Mouse (Mus musculus) midbrain, embryonic 12.5 days (tissue): ENCODE data around the gene Slc8a2. TPM values are rescaled to one million over a fixed set of nuclear protein-coding genes. Genes with fewer than 3 reads are reported as not detected.

ENCODE experiments used
- ATAC-seq: fragments of 200-750 bp; cut with Nextera tagmentation; 2 replicates; pipeline ENCODE4 v1.8.0; 2017; ENCODE audit warnings: low read depth, moderate TSS enrichment, moderate library complexity; ENCODE audit not compliant: low FRiP score
- H3K27ac ChIP-seq: fragments of 300-500 bp; sonication (generic); replicated peaks from 2 replicates; pipeline ENCODE4 v1.5.1; 2016; ENCODE audit warnings: mild to moderate bottlenecking
- H3K27me3 ChIP-seq: fragments of 300-500 bp; sonication (generic); 2 replicates; pipeline ENCODE4 v1.6.1; 2016; ENCODE audit warnings: mild to moderate bottlenecking
- H3K36me3 ChIP-seq: fragments of 300-500 bp; sonication (generic); 2 replicates; pipeline ENCODE4 v1.6.1; 2016
- H3K4me1 ChIP-seq: fragments of 300-500 bp; sonication (generic); 2 replicates; pipeline ENCODE4 v1.6.1; 2016
- H3K4me2 ChIP-seq: fragments of 300-500 bp; sonication (generic); replicated peaks from 2 replicates; pipeline ENCODE4 v1.6.1; 2016; ENCODE audit warnings: mild to moderate bottlenecking, moderate library complexity
- H3K4me3 ChIP-seq: fragments of 300-500 bp; sonication (generic); 2 replicates; pipeline ENCODE4 v1.5.1; 2016; ENCODE audit warnings: mild to moderate bottlenecking
- H3K9ac ChIP-seq: fragments of 300-500 bp; sonication (generic); replicated peaks from 2 replicates; pipeline ENCODE4 v1.6.1; 2016; ENCODE audit warnings: mild to moderate bottlenecking, moderate library complexity
- H3K9me3 ChIP-seq: fragments of 300-500 bp; sonication (generic); 2 replicates; pipeline ENCODE4 v1.6.1; 2016; ENCODE audit warnings: mild to moderate bottlenecking
- whole genome bisulfite sequencing: fragments of 180-500 bp; shearing (Covaris S2); methylation state at CpG from one replicate; pipeline ENCODE4 v1.1.7; 2016; 5-methylcytosine and 5-hydroxymethylcytosine counted together
- polyA plus RNA-seq: library from polyadenylated mRNA; unstranded; fragments of >200 nt; fragmentation: Nextera tagmentation; extraction: Ambion mirVana; gene quantifications from 2 replicates; pipeline ENCODE4 v1.2.1, GENCODE M21; 2016

Gene Slc8a2
- polyA plus RNA-seq, 1 experiment from 2014 or later: 0.55 TPM

GRCm38 (mm10) chr7:16128899-16129298, 727 bp upstream of the Slc8a2 start:
- Histone ChIP-seq H3K9ac (no peak overlapping the region), H3K27ac (peak overlapping the region; percentile 83; the same call in 1 of the 2 replicates), H3K4me1 (peaks cover 45% of the 10 kb centered on the region), H3K4me3 (0 out of 2 replicates have a peak overlapping the region, but pooled peaks have one; percentile 63), H3K27me3 (no peaks in the 10 kb centered on the region), H3K36me3 (0 out of 2 replicates have a peak, but pooled peaks cover 16% of the 10 kb centered on the region), H3K9me3 (no peaks in the 10 kb centered on the region), H3K4me2 (peak overlapping the region; percentile 78)
- no peak for ATAC-seq
- WGBS: 69% methylated on average over 5 of the region's 5 CpGs

- H3K4me3 ChIP-seq: peak overlapping the region; percentile 63
- peak overlapping the region; percentile 83 for H3K27ac ChIP-seq
- H3K36me3 ChIP-seq: 0 out of 2 replicates have a peak, but pooled peaks cover 16% of the 10 kb centered on the region
- H3K27me3 ChIP-seq: no peaks in the 10 kb centered on the region
- peaks cover 57% of the 10 kb centered on the region for H3K4me1 ChIP-seq
- peak overlapping the region; percentile 83 for H3K9ac ChIP-seq
- no peaks in the 10 kb centered on the region for H3K9me3 ChIP-seq
- ATAC-seq: peak; percentile 79
- 1% methylated on average over 38 of the region's 38 CpGs for WGBS
- peak overlapping the region; percentile 78 for H3K4me2 ChIP-seq
These were observed 443 bp downstream of the Slc8a2 start for GRCm38 (mm10) chr7:16129846-16130691.

- H3K27ac ChIP-seq: peak overlapping the region; percentile 83; the same call in 1 of the 2 replicates
- H3K36me3 ChIP-seq: 0 out of 2 replicates have a peak, but pooled peaks cover 8% of the 10 kb centered on the region
- no peak for ATAC-seq
- peaks cover 61% of the 10 kb centered on the region for H3K4me1 ChIP-seq
- 44% methylated on average over 13 of the region's 13 CpGs for WGBS
- H3K4me3 ChIP-seq: peak overlapping the region; percentile 63
- no peaks in the 10 kb centered on the region for H3K27me3 ChIP-seq
- peak overlapping the region; percentile 83; the same call in 1 of the 2 replicates for H3K9ac ChIP-seq
- H3K4me2 ChIP-seq: peak overlapping the region; percentile 78
- no peaks in the 10 kb centered on the region for H3K9me3 ChIP-seq
These were observed 1.5 kb downstream of the Slc8a2 start for GRCm38 (mm10) chr7:16130956-16131634.

- WGBS: 15% methylated on average over 7 of the region's 7 CpGs
- no peak for ATAC-seq
- no peak overlapping the region for H3K27ac ChIP-seq
These were observed 2.5 kb downstream of the Slc8a2 start for GRCm38 (mm10) chr7:16132161-16132581.

GRCm38 (mm10) chr7:16132926-16133325, 3.3 kb downstream of the Slc8a2 start:
- Histone ChIP-seq H3K36me3 (no peaks in the 10 kb centered on the region), H3K9ac (no peak overlapping the region), H3K4me2 (peak overlapping the region; percentile 78; the same call in 1 of the 2 replicates), H3K27ac (no peak overlapping the region), H3K4me3 (no peak overlapping the region), H3K27me3 (no peaks in the 10 kb centered on the region), H3K9me3 (no peaks in the 10 kb centered on the region), H3K4me1 (peaks cover 61% of the 10 kb centered on the region)
- WGBS: 66% methylated on average over 3 of the region's 3 CpGs
- no peak for ATAC-seq

More at GRCm38 (mm10) chr7:16132161-16132581, 2.5 kb downstream of the Slc8a2 start:
- Histone ChIP-seq H3K4me2 (peak overlapping the region; percentile 78), H3K9me3 (no peaks in the 10 kb centered on the region), H3K9ac (no peak overlapping the region), H3K36me3 (0 out of 2 replicates have a peak, but pooled peaks cover 2% of the 10 kb centered on the region), H3K4me1 (peaks cover 61% of the 10 kb centered on the region), H3K27me3 (no peaks in the 10 kb centered on the region), H3K4me3 (peak overlapping the region; percentile 63; the same call in 1 of the 2 replicates)

- H3K4me1 ChIP-seq: peaks cover 61% of the 10 kb centered on the region
These were observed 4.1 kb downstream of the Slc8a2 start for GRCm38 (mm10) chr7:16133691-16134090.

GRCm38 (mm10) chr7:16134951-16135392, 5.3 kb downstream of the Slc8a2 start:
- Histone ChIP-seq H3K4me2 (0 out of 2 replicates have a peak overlapping the region, but pooled peaks have one; percentile 10), H3K27ac (peak overlapping the region; percentile 69), H3K4me3 (no peak overlapping the region), H3K9me3 (no peaks in the 10 kb centered on the region), H3K36me3 (peaks cover 8% of the 10 kb centered on the region; the same call in 1 of the 2 replicates), H3K27me3 (no peaks in the 10 kb centered on the region), H3K9ac (no peak overlapping the region), H3K4me1 (peaks cover 53% of the 10 kb centered on the region)
- ATAC-seq: peak; percentile 59
- 45% methylated on average over 7 of the region's 7 CpGs for WGBS

More at GRCm38 (mm10) chr7:16133691-16134090, 4.1 kb downstream of the Slc8a2 start:
- H3K36me3 ChIP-seq: no peaks in the 10 kb centered on the region
- H3K9me3 ChIP-seq: no peaks in the 10 kb centered on the region
- ATAC-seq: no peak
- H3K27me3 ChIP-seq: no peaks in the 10 kb centered on the region
- no peak overlapping the region for H3K9ac ChIP-seq
- WGBS: 94% methylated on average over 9 of the region's 9 CpGs
- peak overlapping the region; percentile 69; the same call in 1 of the 2 replicates for H3K27ac ChIP-seq
- H3K4me3 ChIP-seq: no peak overlapping the region
- H3K4me2 ChIP-seq: no peak overlapping the region

- no peak overlapping the region for H3K4me3 ChIP-seq
- 35% methylated on average over 25 of the region's 27 CpGs for WGBS
- H3K4me2 ChIP-seq: no peak overlapping the region
- peaks cover 11% of the 10 kb centered on the region for H3K36me3 ChIP-seq
- no peaks in the 10 kb centered on the region for H3K9me3 ChIP-seq
- H3K27ac ChIP-seq: no peak overlapping the region
- 0 out of 2 replicates have a peak, but pooled peaks cover 3% of the 10 kb centered on the region for H3K27me3 ChIP-seq
- no peak overlapping the region for H3K9ac ChIP-seq
- peak; percentile 35 for ATAC-seq
- peaks cover 11% of the 10 kb centered on the region; the same call in 1 of the 2 replicates for H3K4me1 ChIP-seq
These were observed 17.1 kb downstream of the Slc8a2 start for GRCm38 (mm10) chr7:16146489-16147410.

GRCm38 (mm10) chr7:16147643-16148042, 18.0 kb downstream of the Slc8a2 start:
- Histone ChIP-seq H3K27me3 (0 out of 2 replicates have a peak, but pooled peaks cover 3% of the 10 kb centered on the region), H3K9ac (no peak overlapping the region), H3K36me3 (peaks cover 14% of the 10 kb centered on the region), H3K4me3 (no peak overlapping the region), H3K27ac (no peak overlapping the region; the same call in 1 of the 2 replicates), H3K4me2 (no peak overlapping the region), H3K4me1 (peaks cover 11% of the 10 kb centered on the region; the same call in 1 of the 2 replicates), H3K9me3 (no peaks in the 10 kb centered on the region)
- WGBS: 19% methylated on average over 15 of the region's 15 CpGs
- ATAC-seq: no peak

- WGBS: 66% methylated on average over 5 of the region's 5 CpGs
- ATAC-seq: no peak
- Histone ChIP-seq H3K27me3 (0 out of 2 replicates have a peak, but pooled peaks cover 3% of the 10 kb centered on the region), H3K4me3 (no peak overlapping the region), H3K4me1 (peaks cover 16% of the 10 kb centered on the region; the same call in 1 of the 2 replicates), H3K27ac (no peak overlapping the region), H3K36me3 (peaks cover 12% of the 10 kb centered on the region), H3K4me2 (no peak overlapping the region), H3K9ac (no peak overlapping the region), H3K9me3 (no peaks in the 10 kb centered on the region)
These were observed 19.6 kb downstream of the Slc8a2 start for GRCm38 (mm10) chr7:16149241-16149640.
